Mouse (Mus musculus): ENCODE measurements at regions not wholly inside any gene's neighbourhood (a gene's known extent, or its start where the extent isn't known, plus 50 kb on each side); places are given as distances from the start of the nearest gene placed in this dataset.
"Not testable (repeated sequence)": the region's sequence is repeated elsewhere in the genome, so short reads cannot be mapped to it uniquely, and the experiment has no call there.

GRCm38 (mm10) chr5:63331186-63331585 is 317.7 kb upstream of the Nwd2 start:
- DNase-seq (ENCODE audit: low read depth, low spot score): no peak

- no peak for DNase-seq (ENCODE audit: low read depth, low spot score)
Observed at GRCm38 (mm10) chr5:63351108-63351507, 297.8 kb upstream of the Nwd2 start.

GRCm38 (mm10) chr5:63391956-63392355 is 256.9 kb upstream of the Nwd2 start:
- no peak for DNase-seq (ENCODE audit: low read depth, low spot score)

- DNase-seq (ENCODE audit: low read depth, low spot score): no peak
Observed at GRCm38 (mm10) chr5:63397963-63398362, 250.9 kb upstream of the Nwd2 start.

DNA sequence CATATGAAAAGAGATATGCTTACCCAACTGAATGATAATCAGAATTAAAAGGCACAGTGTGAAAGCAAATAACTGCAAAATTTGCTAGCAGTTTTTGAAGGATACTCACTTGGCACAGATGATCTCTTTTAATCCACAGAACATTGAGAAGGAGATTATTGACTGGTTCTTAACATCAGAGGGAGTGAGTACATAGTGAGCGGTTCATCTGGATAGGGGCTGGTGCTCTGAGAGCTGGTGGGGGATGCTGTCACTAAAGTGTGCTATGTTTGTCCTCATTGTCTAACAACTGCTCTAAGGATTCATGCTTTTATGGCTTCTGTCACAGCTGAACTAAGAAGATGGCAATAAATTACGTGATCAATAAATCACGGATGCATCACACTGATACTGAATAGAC is 218.7 kb upstream of the Nwd2 start:
- DNase-seq (ENCODE audit: low read depth, low spot score): no peak

DNA sequence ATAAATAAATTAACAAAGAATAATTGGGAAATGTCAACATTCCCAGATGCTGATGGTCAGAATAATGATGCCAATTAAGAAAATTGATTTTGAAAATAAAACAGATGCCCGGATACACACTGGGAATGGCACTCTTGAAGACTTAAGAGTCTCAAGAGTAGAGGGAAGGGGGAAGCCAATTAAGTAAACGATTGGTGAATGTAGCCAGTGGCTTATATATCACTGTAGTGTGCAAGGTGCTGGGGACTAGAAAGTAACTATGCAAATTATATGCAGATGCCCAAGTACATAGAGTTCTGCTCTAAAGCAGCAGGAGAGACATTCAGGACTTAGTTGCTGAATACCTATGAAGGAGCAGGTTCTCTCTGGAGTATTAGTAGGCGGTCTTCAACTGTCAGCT is 204.5 kb upstream of the Nwd2 start:
- no peak for DNase-seq (ENCODE audit: low read depth, low spot score)

DNA sequence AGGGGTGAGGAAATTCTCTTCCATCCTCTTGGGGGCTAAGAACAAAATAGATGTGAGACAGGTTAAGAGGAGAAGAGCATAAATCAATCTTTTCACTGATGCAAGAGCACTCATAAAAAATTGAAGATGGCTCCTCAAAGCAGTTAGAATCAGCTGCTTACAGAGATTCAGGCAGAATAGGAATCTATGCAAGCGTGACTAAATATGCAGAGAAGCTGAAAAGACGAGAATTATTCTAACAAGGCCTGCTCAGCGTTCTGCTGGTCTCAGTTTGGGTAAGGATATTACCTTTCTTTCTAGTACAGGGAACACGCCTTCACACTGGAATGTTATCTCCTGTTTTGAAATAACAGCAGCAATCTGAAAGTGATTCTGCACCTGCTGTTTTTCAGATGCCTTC is 203.7 kb upstream of the Nwd2 start:
- no peak for DNase-seq (ENCODE audit: low read depth, low spot score)

- no peak for DNase-seq (ENCODE audit: low read depth, low spot score)
Observed at GRCm38 (mm10) chr5:63468526-63469268, 180.2 kb upstream of the Nwd2 start.

DNA sequence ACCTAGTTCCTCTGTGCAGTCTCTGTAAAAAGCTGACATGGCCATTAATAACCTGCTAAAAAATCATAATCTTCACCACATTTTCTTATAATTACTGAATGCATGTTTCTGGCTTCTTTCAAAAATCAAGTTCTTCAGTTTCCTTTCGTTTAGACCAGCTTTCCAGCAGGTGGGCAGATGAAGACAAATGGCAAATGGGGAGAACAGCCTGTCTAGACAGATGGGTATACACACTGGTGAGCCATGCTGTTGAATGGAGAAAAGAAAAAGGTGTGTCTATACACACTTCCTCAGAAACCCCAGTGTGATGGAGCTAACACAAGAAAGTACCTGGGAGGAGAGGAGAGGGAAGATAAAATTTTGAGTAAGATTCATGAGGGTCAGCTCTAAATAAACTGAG is 179.2 kb upstream of the Nwd2 start:
- DNase-seq (ENCODE audit: low read depth, low spot score): no peak

GRCm38 (mm10) chr5:63473163-63473562 is 175.7 kb upstream of the Nwd2 start:
- DNase-seq (ENCODE audit: low read depth, low spot score): no peak

DNA sequence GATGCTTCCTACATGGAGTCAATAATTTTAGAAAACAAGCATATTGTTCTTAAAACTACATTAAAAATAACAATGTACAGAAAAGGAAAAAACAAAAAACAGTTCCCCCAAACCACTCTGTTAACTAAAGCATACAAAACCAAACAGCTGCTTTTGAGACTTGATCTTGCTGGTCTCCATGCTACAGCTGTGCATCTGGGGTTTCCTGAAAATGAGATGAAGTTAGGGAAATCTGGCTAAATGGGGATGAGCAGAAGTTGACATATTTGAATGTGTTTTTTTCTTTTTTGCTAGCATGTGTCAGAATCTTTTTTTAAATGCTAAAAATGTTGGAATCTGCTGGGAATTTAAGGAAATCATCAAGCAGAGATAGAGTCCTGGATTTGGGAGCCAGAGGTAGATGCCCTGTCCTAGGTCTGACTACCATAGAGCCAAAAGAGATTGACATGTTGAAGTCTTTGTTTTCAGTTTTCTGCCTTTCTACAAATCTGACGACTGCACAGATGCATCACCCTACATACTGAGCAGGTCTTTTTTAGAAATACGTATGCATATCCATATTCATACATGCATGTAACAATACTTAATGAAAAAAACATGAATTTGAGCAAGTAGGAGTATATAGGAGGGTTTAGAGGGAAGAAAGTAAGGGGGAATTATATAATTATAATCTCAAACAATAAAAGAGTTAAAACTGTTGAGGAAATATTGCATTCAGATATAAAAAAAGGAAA is 172.5 kb upstream of the Nwd2 start:
- DNase-seq (ENCODE audit: low read depth, low spot score): peak; percentile 18

DNA sequence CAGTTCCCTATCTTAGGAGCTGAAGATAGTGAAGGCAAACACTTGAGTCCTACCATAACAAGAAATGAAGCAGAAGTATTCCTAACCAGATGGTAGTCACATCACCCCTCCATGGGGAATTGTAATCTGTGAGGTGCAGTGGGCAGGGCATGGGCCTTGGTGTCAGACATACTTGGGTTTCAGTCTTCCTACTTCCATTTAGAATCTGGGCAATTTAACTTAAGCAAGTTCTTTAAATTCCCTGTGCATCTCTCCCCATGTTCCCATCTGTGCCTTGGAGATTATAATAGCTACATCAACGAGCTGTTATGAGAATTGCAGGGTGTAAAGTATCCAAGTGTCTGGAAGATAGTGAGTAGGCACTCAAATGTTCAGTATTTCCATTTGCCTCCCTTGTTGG is 149.9 kb upstream of the Nwd2 start:
- no peak for DNase-seq (ENCODE audit: low read depth, low spot score)

DNA sequence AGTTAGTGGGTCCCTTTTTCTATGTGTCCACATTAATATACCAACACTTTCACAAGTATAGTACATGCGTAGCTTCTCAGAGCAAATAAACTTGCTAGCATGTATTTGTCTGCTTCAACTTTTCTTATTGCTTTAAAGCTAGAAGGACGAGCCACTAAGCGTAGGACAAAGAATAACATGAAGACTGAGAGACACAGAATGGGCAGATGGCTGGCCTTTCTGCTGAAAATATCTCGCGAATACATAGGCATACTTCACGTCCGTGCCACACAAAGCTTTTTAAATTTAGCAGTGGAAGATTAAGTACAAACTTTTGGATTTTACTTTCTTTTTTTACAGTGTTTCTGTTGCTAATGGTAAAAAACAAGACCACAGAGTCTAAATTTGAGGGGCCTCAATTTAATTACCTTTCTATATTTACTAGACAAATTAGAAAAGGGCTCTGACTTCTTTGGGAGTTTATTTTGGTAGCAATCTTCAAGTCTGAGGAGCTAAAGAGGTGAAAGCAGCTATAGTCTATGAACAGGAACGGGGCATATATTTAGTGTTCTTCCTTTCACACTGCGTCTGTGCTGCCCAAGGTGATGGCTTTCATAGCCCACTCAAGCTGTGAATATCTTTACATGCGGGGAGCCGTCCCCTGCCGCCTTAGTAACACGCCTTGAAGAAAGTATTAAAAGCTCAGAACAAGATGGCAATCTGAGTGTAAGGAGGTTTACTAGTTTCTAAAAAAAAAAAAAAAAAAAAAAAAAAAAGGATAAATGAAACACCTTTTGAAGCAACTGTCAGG is 145.7 kb upstream of the Nwd2 start:
- DNase-seq (ENCODE audit: low read depth, low spot score): no peak

DNA sequence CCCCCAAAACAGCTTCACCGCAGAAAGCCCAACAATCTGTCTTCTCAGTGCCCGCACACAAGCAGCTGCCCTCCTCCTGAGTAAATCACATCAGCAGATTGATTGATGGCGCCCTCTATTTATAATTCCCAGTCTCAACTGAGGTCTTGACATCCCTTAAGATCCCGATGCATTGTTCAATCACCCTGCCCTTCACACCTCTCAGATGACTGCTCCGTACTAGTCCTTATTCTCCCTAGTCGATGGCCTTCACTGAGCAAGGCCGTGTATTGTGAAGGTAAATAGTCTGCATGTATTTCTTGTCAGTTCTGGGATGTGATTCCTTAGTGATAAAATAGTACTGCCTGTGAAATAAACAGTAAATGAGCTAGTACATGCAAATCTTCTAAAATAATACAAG is 114.7 kb upstream of the Nwd2 start:
- DNase-seq (ENCODE audit: low read depth, low spot score): no peak

DNA sequence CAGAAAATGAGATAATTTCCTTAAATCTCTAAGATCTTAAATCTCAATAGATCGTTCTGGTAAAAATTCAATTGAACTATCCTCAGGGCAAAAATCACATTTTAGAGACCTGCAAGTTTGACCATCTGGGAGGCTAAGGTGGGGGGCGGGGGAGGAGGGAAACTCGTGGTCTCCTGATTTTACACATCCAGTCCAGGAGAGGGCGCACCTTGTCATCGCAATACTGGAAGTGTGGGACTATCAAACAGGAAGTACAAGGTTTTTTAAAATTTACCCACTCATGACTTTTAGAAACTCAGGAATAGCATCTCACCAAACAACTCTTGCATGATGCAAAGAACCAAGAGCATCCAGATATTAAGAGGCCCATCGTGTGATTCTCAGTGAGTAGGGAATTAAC is 108.4 kb upstream of the Nwd2 start:
- DNase-seq (ENCODE audit: low read depth, low spot score): no peak

GRCm38 (mm10) chr5:63545482-63545881 is 103.4 kb upstream of the Nwd2 start:
- DNase-seq (ENCODE audit: low read depth, low spot score): no peak

- not testable (repeated sequence) for DNase-seq (ENCODE audit: low read depth, low spot score)
Observed at GRCm38 (mm10) chr5:63565891-63566290, 83.0 kb upstream of the Nwd2 start.

DNA sequence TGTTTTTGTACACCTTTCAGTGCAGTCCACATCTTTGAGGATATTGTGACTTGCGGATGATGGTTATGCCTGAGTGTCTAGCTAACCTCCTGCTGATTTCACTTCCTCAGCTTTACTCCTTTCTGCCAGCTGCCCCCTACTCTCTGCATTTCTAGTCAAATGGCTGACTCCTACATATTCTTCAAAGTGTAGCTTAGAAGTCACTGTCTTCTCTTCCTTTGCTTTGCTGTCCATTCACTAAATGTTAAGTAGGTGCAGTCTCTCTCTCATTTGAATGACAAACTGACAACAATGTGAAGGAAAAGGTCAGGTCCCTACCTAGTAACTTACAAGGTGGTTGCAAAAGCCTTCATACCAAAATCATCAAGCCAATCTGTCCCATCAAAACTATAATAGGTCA is 73.5 kb upstream of the Nwd2 start:
- no peak for DNase-seq (ENCODE audit: low read depth, low spot score)

DNA sequence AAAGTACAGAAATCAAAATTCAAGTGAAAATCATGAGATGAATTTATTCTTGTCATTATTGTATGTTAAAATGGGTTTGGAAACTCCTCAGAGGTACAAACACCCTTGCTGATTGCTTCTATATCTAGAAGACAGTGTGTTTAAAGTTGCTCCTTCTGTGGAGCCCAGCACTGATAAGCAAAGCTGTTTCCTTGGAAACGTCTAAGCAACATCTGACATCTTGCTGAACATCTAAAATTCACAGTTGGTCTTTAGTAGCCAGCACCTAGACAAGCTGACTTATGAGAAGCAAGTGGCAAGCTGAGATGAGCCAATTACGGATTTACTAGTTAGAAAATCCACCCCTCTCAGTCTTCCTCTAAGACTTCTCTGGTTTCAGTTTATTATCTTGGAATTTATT is 69.5 kb upstream of the Nwd2 start:
- DNase-seq (ENCODE audit: low read depth, low spot score): peak; percentile 50

GRCm38 (mm10) chr5:63587051-63587450 is 61.9 kb upstream of the Nwd2 start:
- DNase-seq (ENCODE audit: low read depth, low spot score): no peak

DNA sequence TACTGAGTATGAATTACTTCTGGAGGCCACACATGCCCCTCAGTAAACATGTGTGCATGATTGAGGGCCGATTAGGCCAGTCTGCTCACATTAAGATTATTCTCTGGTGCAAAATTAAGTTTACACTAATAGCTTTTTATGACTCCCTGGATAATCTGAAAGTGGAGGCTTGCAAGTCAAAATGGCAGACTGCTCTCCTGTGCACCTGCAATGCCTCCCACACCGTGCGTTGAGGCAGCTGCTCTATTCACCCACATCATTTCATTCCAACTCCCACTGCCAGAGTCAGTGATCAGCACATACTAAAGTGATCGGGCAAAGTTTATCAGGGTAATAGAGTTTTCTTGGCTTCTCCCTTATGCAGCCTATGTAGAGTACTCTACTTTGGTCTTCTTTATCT is 61.0 kb upstream of the Nwd2 start:
- no peak for DNase-seq (ENCODE audit: low read depth, low spot score)

Measured in brain, embryonic 18.5 days (tissue).